Comparison of ENCODE assay signal across 8 mouse cellular contexts in the genomic region with DNA sequence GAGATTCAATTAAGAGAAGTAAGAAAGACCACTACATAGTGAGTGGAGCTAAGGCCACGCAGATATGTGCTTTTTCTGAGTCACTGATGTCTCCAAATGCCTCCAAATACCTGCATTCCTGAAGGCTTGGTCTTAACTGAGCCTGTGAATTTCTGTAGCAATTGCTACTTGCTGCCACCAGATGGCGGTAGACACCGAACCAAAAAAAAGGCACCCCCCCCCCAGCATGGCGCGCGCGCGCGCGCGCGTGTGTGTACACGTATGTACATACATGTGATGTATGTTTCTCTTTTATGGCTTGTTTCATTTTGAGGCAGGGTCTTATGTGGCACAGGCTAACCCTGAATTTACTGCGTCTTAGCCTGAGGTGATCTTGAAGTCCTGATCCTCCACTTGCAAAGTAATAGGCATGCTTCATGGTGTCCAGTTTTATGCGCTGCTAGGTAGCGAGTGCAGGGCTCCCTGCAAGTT. TPM values are rescaled to one million over a fixed set of nuclear protein-coding genes. Genes with fewer than 3 reads are reported as not detected.
A peak's percentile ranks its signal among the peaks of the same experiment; 100 is the strongest.
DNase-seq lines count a peak whose midpoint lies in the region; ATAC-seq lines count a peak whose summit lies in the region.

No protein-coding gene starts in this region.

- DNase-seq in lung, adult 18-20 months, result no peak
- DNase-seq in adipocyte (ENCODE audit: low spot score), result peak; percentile 12
- no peak for DNase-seq in spleen, adult 18-20 months
- DNase-seq in thymus, postnatal 25 days, result no peak

- H3K36me3 ChIP-seq in lung, embryonic 16.5 days (ENCODE audit: control insufficient read depth, insufficient read depth, low read length), result no peaks in the 10 kb centered on the region
- no peaks in the 10 kb centered on the region for H3K36me3 ChIP-seq in forebrain, embryonic 15.5 days
- no peaks in the 10 kb centered on the region for H3K36me3 ChIP-seq in limb, embryonic 12.5 days
- H3K36me3 ChIP-seq in neural tube, embryonic 12.5 days, result no peaks in the 10 kb centered on the region

- H3K9ac ChIP-seq in lung, embryonic 16.5 days (ENCODE audit: low read length), result peak overlapping the region; percentile 46
- no peak overlapping the region for H3K9ac ChIP-seq in forebrain, embryonic 15.5 days (replicated peaks)
- no peak overlapping the region for H3K9ac ChIP-seq in limb, embryonic 12.5 days (replicated peaks)
- H3K9ac ChIP-seq in neural tube, embryonic 12.5 days, result no peak overlapping the region

- peak; percentile 36; the same call in 1 of the 2 replicates for ATAC-seq in lung, embryonic 16.5 days (ENCODE audit: low read depth)
- ATAC-seq in forebrain, embryonic 15.5 days (replicated peaks), result peak; percentile 62
- peak; percentile 50; the same call in 1 of the 2 replicates for ATAC-seq in limb, embryonic 12.5 days (ENCODE audit: insufficient number of reproducible peaks, insufficient read depth, low FRiP score, low TSS enrichment, low read depth)
- peak; percentile 64; the same call in 1 of the 2 replicates for ATAC-seq in neural tube, embryonic 12.5 days (ENCODE audit: low FRiP score, low read depth)

- WGBS in lung, embryonic 16.5 days, result 17% methylated on average over 16 of the region's 16 CpGs
- 26% methylated on average over 16 of the region's 16 CpGs for WGBS in forebrain, embryonic 15.5 days
- 19% methylated on average over 16 of the region's 16 CpGs for WGBS in limb, embryonic 12.5 days
- WGBS in neural tube, embryonic 12.5 days, result 20% methylated on average over 16 of the region's 16 CpGs

- peak overlapping the region; percentile 33 for H3K4me3 ChIP-seq in lung, embryonic 16.5 days (ENCODE audit: low read length)
- H3K4me3 ChIP-seq in forebrain, embryonic 15.5 days, result 0 out of 2 replicates have a peak overlapping the region, but pooled peaks have one; percentile 1
- peak overlapping the region; percentile 22 for H3K4me3 ChIP-seq in limb, embryonic 12.5 days (replicated peaks)
- H3K4me3 ChIP-seq in neural tube, embryonic 12.5 days, result no peak overlapping the region

- no peaks in the 10 kb centered on the region for H3K4me1 ChIP-seq in lung, embryonic 16.5 days (replicated peaks; ENCODE audit: control insufficient read depth, insufficient read depth, low read length)
- H3K4me1 ChIP-seq in forebrain, embryonic 15.5 days, result no peaks in the 10 kb centered on the region
- H3K4me1 ChIP-seq in limb, embryonic 12.5 days (replicated peaks), result peaks cover 3% of the 10 kb centered on the region; the same call in 1 of the 2 replicates
- no peaks in the 10 kb centered on the region for H3K4me1 ChIP-seq in neural tube, embryonic 12.5 days

- no peak overlapping the region for H3K27ac ChIP-seq in lung, embryonic 16.5 days (ENCODE audit: low read length)
- no peak overlapping the region for H3K27ac ChIP-seq in forebrain, embryonic 15.5 days (replicated peaks)
- H3K27ac ChIP-seq in limb, embryonic 12.5 days, result no peak overlapping the region
- no peak overlapping the region for H3K27ac ChIP-seq in neural tube, embryonic 12.5 days

- no peaks in the 10 kb centered on the region for H3K9me3 ChIP-seq in lung, embryonic 16.5 days (ENCODE audit: control insufficient read depth, low read length)
- no peaks in the 10 kb centered on the region for H3K9me3 ChIP-seq in forebrain, embryonic 15.5 days
- no peaks in the 10 kb centered on the region for H3K9me3 ChIP-seq in limb, embryonic 12.5 days
- no peaks in the 10 kb centered on the region for H3K9me3 ChIP-seq in neural tube, embryonic 12.5 days

- no peaks in the 10 kb centered on the region for H3K27me3 ChIP-seq in lung, embryonic 16.5 days (ENCODE audit: control insufficient read depth, insufficient read depth, low read depth, low read length)
- H3K27me3 ChIP-seq in forebrain, embryonic 15.5 days, result no peaks in the 10 kb centered on the region
- H3K27me3 ChIP-seq in limb, embryonic 12.5 days, result no peaks in the 10 kb centered on the region
- no peaks in the 10 kb centered on the region for H3K27me3 ChIP-seq in neural tube, embryonic 12.5 days (replicated peaks)

- peak overlapping the region; percentile 51 for H3K4me2 ChIP-seq in lung, embryonic 16.5 days (ENCODE audit: low read depth, low read length)
- H3K4me2 ChIP-seq in forebrain, embryonic 15.5 days (replicated peaks), result peak overlapping the region; percentile 16
- peak overlapping the region; percentile 47 for H3K4me2 ChIP-seq in limb, embryonic 12.5 days
- H3K4me2 ChIP-seq in neural tube, embryonic 12.5 days (replicated peaks), result peak overlapping the region; percentile 47

RNA-seq across cellular contexts. Expression of a gene that starts 54.3 kb away (rescaled TPM):
- not detected in 2 replicates for polyA plus RNA-seq in lung, embryonic 16.5 days (2015; fragmentation: Nextera tagmentation; extraction: Ambion mirVana)
- not detected in 2 replicates for polyA plus RNA-seq in forebrain, embryonic 15.5 days (2015; fragmentation: Nextera tagmentation; extraction: Ambion mirVana)
- polyA plus RNA-seq in limb, embryonic 12.5 days (2016; fragmentation: Nextera tagmentation; extraction: Ambion mirVana), result not detected in 2 replicates
- 0.37 TPM in 1 of 2 replicates, not detected in the other for polyA plus RNA-seq in neural tube, embryonic 12.5 days (2016; fragmentation: Nextera tagmentation; extraction: Ambion mirVana)
